Mouse (Mus musculus) kidney, adult 2 months (tissue): ENCODE measurements around the gene Gm10100.
"Not testable (repeated sequence)": the region's sequence is repeated elsewhere in the genome, so short reads cannot be mapped to it uniquely, and the experiment has no call there.

ENCODE experiments used
- CTCF ChIP-seq: fragments of 200-500 bp; conservative IDR thresholded peaks from 2 replicates; pipeline ENCODE4 v1.5.1; 2011; ENCODE audit warnings: low read depth, mild to moderate bottlenecking, control low read depth, low read length, moderate library complexity, mixed read lengths; ENCODE audit not compliant: insufficient read depth, insufficient read length
- POLR2A ChIP-seq: fragments of 200-500 bp; IDR thresholded peaks from one replicate; pipeline ENCODE4 v1.6.1; 2011; ENCODE audit warnings: low read depth, low read length, control low read depth

GRCm38 (mm10) chr10:77752312-77752711 is 26.0 kb downstream of the Gm10100 start:
- not testable (repeated sequence) for TF ChIP-seq CTCF, POLR2A
